Mouse (Mus musculus): ENCODE measurements around the gene Cabin1.

The Cabin1 gene

DNA sequence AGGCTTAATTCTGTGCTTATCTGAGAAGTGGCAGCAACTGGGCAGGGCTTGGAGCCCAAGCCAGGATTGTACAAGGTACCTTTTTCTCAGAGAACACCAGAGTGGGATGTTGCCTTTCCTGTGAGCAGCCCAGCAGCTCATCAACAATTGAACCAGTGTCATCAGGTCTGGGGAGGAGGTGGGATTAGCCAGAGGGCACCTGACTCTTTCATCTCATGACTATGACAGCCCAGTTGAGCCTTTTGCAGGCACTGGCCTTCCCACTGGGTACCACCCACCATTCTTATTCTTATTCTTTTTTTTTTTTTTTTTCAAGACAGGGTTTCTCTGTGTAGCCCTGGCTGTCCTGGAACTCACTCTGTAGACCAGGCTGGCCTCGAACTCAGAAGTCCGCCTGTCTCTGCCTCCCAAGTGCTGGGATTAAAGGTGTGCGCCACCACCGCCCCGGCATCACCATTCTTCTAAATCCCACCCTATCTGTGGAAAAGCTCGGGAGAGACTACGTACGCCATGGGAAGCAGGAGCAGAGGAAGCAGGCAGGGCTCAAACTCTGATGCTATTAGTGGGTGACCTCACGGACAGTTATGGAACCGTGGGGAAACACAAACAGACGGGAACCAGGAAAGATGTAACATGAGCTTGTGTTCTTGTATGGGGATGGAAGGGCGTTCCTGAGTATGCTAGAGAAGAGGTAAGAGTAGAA lies 127.9 kb downstream of the Cabin1 start:
- no peak for DNase-seq (ENCODE audit: low spot score)

DNA sequence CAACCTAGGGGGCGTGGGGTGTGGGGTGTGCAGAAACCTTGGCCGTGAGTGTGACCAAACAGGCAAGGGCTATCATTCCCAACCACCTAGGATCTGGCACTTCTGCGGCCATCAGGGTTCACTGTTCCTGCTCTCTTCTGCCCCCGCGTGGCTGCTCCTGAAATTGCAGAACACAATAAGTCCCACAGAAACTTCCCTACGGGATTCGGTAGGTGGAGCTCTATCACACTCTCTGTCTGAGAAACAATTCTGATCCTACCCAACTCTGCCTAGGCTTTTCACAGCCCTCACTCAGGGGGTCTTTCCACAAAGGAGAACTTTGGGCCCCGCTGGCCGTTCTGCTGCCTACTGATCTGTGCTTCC lies 128.5 kb downstream of the Cabin1 start:
- DNase-seq (ENCODE audit: low spot score) = peak; percentile 78

DNA sequence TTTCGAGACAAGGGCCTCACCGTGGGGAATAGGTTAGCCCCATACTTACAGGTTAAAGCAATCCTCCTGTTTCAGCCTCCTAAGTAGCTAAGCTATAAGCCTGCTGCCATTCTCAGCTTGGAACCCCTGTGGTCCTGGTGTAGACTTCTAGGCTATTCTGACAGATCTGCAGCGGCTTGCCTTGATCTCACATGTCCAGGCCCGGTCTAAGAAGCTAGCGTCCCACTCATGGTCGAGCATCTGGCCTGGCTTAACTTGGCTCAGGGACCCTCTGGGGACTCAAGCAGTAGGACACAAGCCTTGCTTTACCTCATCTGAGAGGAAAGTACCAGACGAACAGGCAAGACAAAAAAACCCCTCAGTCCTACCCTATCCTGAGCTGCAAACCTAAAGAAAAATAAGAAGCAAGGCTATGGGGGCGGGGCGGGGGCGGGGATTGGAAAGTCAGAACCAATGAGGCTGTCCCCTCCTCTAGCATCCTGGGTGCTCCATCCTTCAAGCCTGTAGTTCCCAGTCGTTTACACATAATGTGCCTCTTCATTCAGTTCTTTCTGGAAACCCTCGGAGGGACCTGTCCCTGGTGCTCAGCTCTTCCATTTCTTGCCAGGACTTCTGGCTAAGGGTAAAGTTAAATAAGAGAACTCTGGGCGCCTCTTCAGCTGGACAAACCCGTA lies 129.0 kb downstream of the Cabin1 start:
- no peak for DNase-seq (ENCODE audit: low spot score)

DNA sequence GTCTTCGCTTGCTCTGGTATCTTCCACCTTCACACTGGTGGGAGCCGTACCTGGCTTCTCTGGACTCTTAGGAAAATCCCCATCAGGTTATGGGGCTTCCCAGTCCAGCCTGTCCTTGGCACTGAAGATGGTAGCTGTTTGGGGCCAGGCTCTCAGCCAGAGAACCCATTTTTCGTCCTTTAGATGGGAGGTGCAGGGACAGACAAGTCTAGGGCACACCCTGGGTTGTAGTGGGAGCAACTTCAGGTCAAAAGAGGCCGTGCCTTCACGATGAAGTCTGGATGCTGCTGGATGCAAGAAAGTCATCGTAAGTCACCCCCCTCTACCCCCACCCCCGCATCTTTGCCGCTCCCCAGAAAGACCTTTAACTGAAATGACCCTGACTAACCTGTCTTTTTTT lies 129.5 kb downstream of the Cabin1 start:
- DNase-seq (ENCODE audit: low spot score) = no peak

- DNase-seq (ENCODE audit: low spot score) = no peak
Observed at GRCm38 (mm10) chr10:75633576-75634139, 130.5 kb downstream of the Cabin1 start.

- DNase-seq (ENCODE audit: low spot score) = peak; percentile 43
Observed at GRCm38 (mm10) chr10:75633048-75633447, 131.1 kb downstream of the Cabin1 start.

GRCm38 (mm10) chr10:75632633-75633032 lies 131.5 kb downstream of the Cabin1 start:
- DNase-seq (ENCODE audit: low spot score) = peak; percentile 75

- DNase-seq (ENCODE audit: low spot score) = peak; percentile 83
Observed at GRCm38 (mm10) chr10:75627490-75627889, 136.7 kb downstream of the Cabin1 start.

GRCm38 (mm10) chr10:75626991-75627390 lies 137.2 kb downstream of the Cabin1 start:
- peak; percentile 23 for DNase-seq (ENCODE audit: low spot score)

DNA sequence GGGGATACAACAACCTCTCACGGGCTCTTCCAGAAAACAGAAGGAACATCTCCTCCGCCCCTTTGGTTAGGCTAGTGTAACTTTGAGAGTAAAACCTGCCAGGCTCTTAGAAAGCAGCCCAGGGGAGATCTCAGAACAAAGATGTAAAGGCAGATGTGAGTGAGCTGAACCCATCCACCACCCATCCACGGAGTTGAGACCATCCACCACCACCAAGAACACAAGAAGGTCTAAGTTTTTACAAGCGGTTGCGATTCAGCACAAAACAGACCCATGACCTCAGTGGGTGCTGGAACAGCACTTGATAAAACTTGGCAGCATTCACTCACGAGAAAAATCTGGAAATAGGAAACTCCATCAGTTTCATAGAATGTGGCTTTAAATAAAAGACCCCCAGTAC lies 138.2 kb downstream of the Cabin1 start:
- DNase-seq (ENCODE audit: low spot score) = no peak

GRCm38 (mm10) chr10:75620818-75621217 lies 143.3 kb downstream of the Cabin1 start:
- no peak for DNase-seq (ENCODE audit: low spot score)

DNA sequence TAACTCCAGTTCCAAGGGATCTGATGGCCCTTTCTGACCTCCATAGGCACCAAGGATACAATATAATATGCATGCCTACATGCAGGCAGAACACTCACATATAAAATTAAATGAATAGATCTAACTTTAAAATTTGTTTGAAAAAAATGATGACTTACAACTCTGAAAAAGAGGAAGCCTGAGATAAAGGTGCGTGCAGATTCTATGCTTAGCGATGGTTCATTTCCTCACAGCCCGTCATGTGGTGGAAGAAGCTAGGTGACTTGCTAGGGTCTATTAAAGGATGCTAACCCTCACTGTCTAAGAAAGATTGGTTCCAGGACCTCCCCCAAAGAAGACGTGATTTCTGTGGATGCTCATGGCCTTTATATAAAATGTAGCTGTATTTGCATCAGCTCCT lies 148.1 kb downstream of the Cabin1 start:
- no peak for DNase-seq (ENCODE audit: low spot score)

- no peak for DNase-seq (ENCODE audit: low spot score)
Observed at GRCm38 (mm10) chr10:75610486-75610885, 153.7 kb downstream of the Cabin1 start.

DNA sequence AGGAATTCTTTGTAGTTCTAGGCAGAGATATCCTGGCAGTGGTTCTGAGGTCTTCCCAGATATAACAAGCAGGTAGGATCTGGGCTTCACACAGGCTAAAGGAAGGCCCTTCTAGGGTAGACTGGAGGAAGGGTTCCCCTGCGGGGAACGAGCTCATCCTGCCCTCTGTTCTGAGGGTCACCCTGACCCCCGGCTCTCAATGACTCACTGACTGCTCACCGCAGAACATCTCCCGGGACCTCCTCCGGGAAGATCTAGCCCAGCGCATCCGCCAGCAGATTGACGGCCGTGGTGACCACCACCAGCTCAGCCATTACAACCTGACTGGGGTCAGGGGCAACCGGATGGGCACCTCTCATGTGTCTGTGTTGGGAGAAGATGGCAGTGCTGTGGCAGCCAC lies 155.2 kb downstream of the Cabin1 start:
- DNase-seq (ENCODE audit: low spot score) = no peak

GRCm38 (mm10) chr10:75607253-75607652 lies 156.9 kb downstream of the Cabin1 start:
- no peak for DNase-seq (ENCODE audit: low spot score)

- peak; percentile 72 for DNase-seq (ENCODE audit: low spot score)
Observed at GRCm38 (mm10) chr10:75605162-75605846, 158.8 kb downstream of the Cabin1 start.

DNA sequence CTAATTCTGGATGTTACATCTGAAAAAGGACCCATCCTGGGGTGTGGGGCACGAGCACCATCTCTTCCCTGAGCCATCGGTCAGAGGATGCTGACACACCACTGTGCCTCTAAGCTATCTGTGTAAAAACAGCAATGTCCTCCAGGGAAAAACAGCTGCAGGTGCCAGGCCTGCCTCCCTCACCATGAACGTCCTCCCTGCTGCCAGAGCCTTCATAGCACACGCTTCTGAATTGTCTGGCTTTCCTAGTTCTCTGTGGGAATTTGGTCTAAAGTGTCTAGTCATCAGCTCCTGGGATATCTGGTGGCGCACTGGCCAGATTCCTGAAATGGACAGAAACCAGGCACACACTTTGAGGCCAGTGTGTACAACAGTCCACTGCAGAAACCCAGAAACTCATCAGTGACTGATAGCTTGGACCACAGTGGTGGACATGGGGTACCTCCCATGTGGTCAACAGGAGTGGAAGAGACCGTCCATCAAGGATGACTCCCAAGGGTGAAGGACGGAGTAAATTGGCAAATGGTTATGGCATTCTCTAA lies 163.9 kb downstream of the Cabin1 start:
- no peak for DNase-seq (ENCODE audit: low spot score)

Data from testis, postnatal 14 days (tissue).